Mouse (Mus musculus): ENCODE results near the gene Papln.

DNA sequence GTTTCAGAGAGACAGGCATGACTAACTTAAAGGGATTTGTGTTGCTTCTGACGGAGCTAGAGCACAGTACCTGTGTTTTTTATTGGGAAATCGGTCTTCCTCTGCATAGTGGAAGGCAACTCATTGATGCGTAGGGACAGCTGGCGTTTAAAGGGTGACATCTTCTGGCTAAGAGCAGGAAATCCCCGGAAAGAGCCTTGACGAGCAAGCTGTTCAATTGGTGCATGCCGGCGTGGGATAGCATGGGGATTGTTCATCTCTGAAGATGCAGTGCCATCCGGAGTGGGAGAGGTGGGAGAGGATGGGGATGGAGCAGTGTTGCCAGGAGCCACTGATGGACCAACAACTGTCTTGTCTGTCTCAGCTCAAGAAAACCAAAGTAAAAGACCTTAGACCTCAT, 37.5 kb downstream of the Papln start:
- no peak for TF ChIP-seq POLR2A (IDR thresholded peaks at IDR 0.05; ENCODE audit: low read depth, low read length)
- TF ChIP-seq CTCF (conservative IDR thresholded peaks at IDR 0.05; ENCODE audit: insufficient read depth, insufficient read length, low read depth, low read length), result no peak; the same call in 1 of the 2 replicates

All from kidney, adult 2 months (tissue).